Comparison of ENCODE assay signal across 8 mouse cellular contexts in genomic region chr5:72868091-72868875, GRCm38 (mm10). TPM values are rescaled to one million over a fixed set of nuclear protein-coding genes. Genes with fewer than 3 reads are reported as not detected.
DNase-seq lines count a peak whose midpoint lies in the region; ATAC-seq lines count a peak whose summit lies in the region.

TSS of gene Tec (minus strand) at chr5:72868483.

- H3K4me2 ChIP-seq in heart, embryonic 14.5 days (ENCODE audit: low read length), result peak within 1 kb of the TSS; percentile 92
- H3K4me2 ChIP-seq in liver, embryonic 15.5 days, result peak within 1 kb of the TSS; percentile 79
- H3K4me2 ChIP-seq in neural tube, embryonic 11.5 days (ENCODE audit: low read depth), result peak within 1 kb of the TSS; percentile 60
- peak within 1 kb of the TSS; percentile 96 for H3K4me2 ChIP-seq in stomach, embryonic 16.5 days (ENCODE audit: low read depth, low read length)

- H3K9me3 ChIP-seq in heart, embryonic 14.5 days (ENCODE audit: control insufficient read depth, low read length), result no peaks in the 10 kb centered on the region
- no peaks in the 10 kb centered on the region for H3K9me3 ChIP-seq in liver, embryonic 15.5 days (replicated peaks)
- H3K9me3 ChIP-seq in neural tube, embryonic 11.5 days (ENCODE audit: control insufficient read depth, low read length), result no peaks in the 10 kb centered on the region
- H3K9me3 ChIP-seq in stomach, embryonic 16.5 days (replicated peaks; ENCODE audit: control insufficient read depth, low read length), result no peaks in the 10 kb centered on the region

- no peaks in the 10 kb centered on the region for H3K27me3 ChIP-seq in heart, embryonic 14.5 days (ENCODE audit: control insufficient read depth, insufficient read depth, low read length)
- H3K27me3 ChIP-seq in liver, embryonic 15.5 days, result peaks cover 58% of the 10 kb centered on the region
- peaks cover 4% of the 10 kb centered on the region; the same call in 1 of the 2 replicates for H3K27me3 ChIP-seq in neural tube, embryonic 11.5 days (ENCODE audit: control insufficient read depth, insufficient read depth, low read length)
- H3K27me3 ChIP-seq in stomach, embryonic 16.5 days (ENCODE audit: control insufficient read depth, insufficient read depth, low read length), result peaks cover 5% of the 10 kb centered on the region; the same call in 1 of the 2 replicates

- WGBS in heart, embryonic 14.5 days, result under 1% methylated on average over 60 of the region's 60 CpGs
- WGBS in liver, embryonic 15.5 days (ENCODE audit: insufficient replicate concordance), result under 1% methylated on average over 57 of the region's 60 CpGs
- WGBS in neural tube, embryonic 11.5 days, result under 1% methylated on average over 58 of the region's 60 CpGs
- WGBS in stomach, embryonic 16.5 days, result under 1% methylated on average over 60 of the region's 60 CpGs

- peak within 1 kb of the TSS; percentile 63 to 79 for H3K27ac ChIP-seq in heart, embryonic 14.5 days (replicated peaks in 1 of 2; ENCODE audit: control insufficient read depth in 1 of 2, insufficient read depth in 1 of 2, low read depth in 2 of 2, low read length in 2 of 2)
- 0 out of 2 replicates have a peak within 1 kb of the TSS, but pooled peaks have one; percentile 30 for H3K27ac ChIP-seq in liver, embryonic 15.5 days (replicated peaks)
- H3K27ac ChIP-seq in neural tube, embryonic 11.5 days (ENCODE audit: low read depth, low read length), result no peak within 1 kb of the TSS
- peak within 1 kb of the TSS; percentile 67 for H3K27ac ChIP-seq in stomach, embryonic 16.5 days (ENCODE audit: low read length)

- no peaks in the 10 kb centered on the region for H3K36me3 ChIP-seq in heart, embryonic 14.5 days (ENCODE audit: control insufficient read depth, insufficient read depth, low read length)
- H3K36me3 ChIP-seq in liver, embryonic 15.5 days (replicated peaks), result no peaks in the 10 kb centered on the region
- no peaks in the 10 kb centered on the region for H3K36me3 ChIP-seq in neural tube, embryonic 11.5 days (ENCODE audit: control insufficient read depth, insufficient read depth, low read length)
- no peaks in the 10 kb centered on the region for H3K36me3 ChIP-seq in stomach, embryonic 16.5 days (ENCODE audit: control insufficient read depth, insufficient read depth, low read length)

- peak within 1 kb of the TSS; percentile 67 to 80 for H3K4me3 ChIP-seq in heart, embryonic 14.5 days (ENCODE audit: control insufficient read depth in 1 of 2, insufficient read depth in 1 of 2, low read depth in 1 of 2, low read length in 2 of 2)
- H3K4me3 ChIP-seq in liver, embryonic 15.5 days (replicated peaks), result peak within 1 kb of the TSS; percentile 61
- peak within 1 kb of the TSS; percentile 43 for H3K4me3 ChIP-seq in neural tube, embryonic 11.5 days (ENCODE audit: low read depth, low read length)
- H3K4me3 ChIP-seq in stomach, embryonic 16.5 days (replicated peaks; ENCODE audit: low read length), result peak within 1 kb of the TSS; percentile 64

- peaks cover 2 to 16% of the 10 kb centered on the region in 2 experiments; a peak in 3 of 4 replicates for H3K4me1 ChIP-seq in heart, embryonic 14.5 days (ENCODE audit: control insufficient read depth in 2 of 2, insufficient read depth in 2 of 2, low read length in 2 of 2)
- H3K4me1 ChIP-seq in liver, embryonic 15.5 days (replicated peaks), result peaks cover 35% of the 10 kb centered on the region
- H3K4me1 ChIP-seq in neural tube, embryonic 11.5 days (ENCODE audit: control insufficient read depth, insufficient read depth, low read length), result no peaks in the 10 kb centered on the region
- H3K4me1 ChIP-seq in stomach, embryonic 16.5 days (ENCODE audit: control insufficient read depth, insufficient read depth, low read length), result peaks cover 4% of the 10 kb centered on the region

- ATAC-seq in CD4-positive, CD25-positive, alpha-beta regulatory T cell, adult 4 months, result peak; percentile 80
- ATAC-seq in heart, embryonic 14.5 days (ENCODE audit: insufficient number of reproducible peaks, insufficient read depth, low FRiP score, low read depth), result peak; percentile 89
- peak; percentile 88 for ATAC-seq in liver, embryonic 15.5 days (ENCODE audit: insufficient read depth)
- peak; percentile 93 for ATAC-seq in neural tube, embryonic 11.5 days (ENCODE audit: insufficient read depth, low FRiP score, low TSS enrichment)
- ATAC-seq in stomach, embryonic 16.5 days (ENCODE audit: insufficient read depth, low FRiP score), result peak; percentile 94

- DNase-seq in c-Kit-positive CD71-negative TER-119-negative erythroid progenitor cells, embryonic 14.5 days (ENCODE audit: low read depth), result peak; percentile 75
- DNase-seq in fibroblast of lung, adult 2 months (ENCODE audit: low read depth), result peak; percentile 36
- peak; percentile 95 for DNase-seq in kidney, postnatal 14 days
- peak; percentile 90 for DNase-seq in neural tube, embryonic 11.5 days (ENCODE audit: low spot score)

- peak within 1 kb of the TSS; percentile 81 for H3K9ac ChIP-seq in heart, embryonic 14.5 days (ENCODE audit: low read length)
- peak within 1 kb of the TSS; percentile 40 for H3K9ac ChIP-seq in liver, embryonic 15.5 days
- peak within 1 kb of the TSS; percentile 41 for H3K9ac ChIP-seq in neural tube, embryonic 11.5 days (ENCODE audit: low read length)
- H3K9ac ChIP-seq in stomach, embryonic 16.5 days (ENCODE audit: low read length), result peak within 1 kb of the TSS; percentile 76

RNA-seq across cellular contexts. Expression of gene Tec, which starts in this region (rescaled TPM):
- 10 to 100 TPM; 11.5 to 19.9 TPM for polyA plus RNA-seq in CD4-positive, CD25-positive, alpha-beta regulatory T cell, adult 4 months (2017; shearing (Covaris generic))
- 17.7 and 18.7 TPM in 2 replicates for polyA plus RNA-seq in heart, embryonic 14.5 days (2014; fragmentation: Nextera tagmentation; extraction: Ambion mirVana)
- polyA plus RNA-seq in liver, embryonic 15.5 days (2015; fragmentation: Nextera tagmentation; extraction: Ambion mirVana), result 3.5 and 5.3 TPM in 2 replicates
- polyA plus RNA-seq in neural tube, embryonic 11.5 days (2014; fragmentation: Nextera tagmentation; extraction: Ambion mirVana), result 6.8 and 7.8 TPM in 2 replicates
- polyA plus RNA-seq in stomach, embryonic 16.5 days (2015; fragmentation: Nextera tagmentation; extraction: Ambion mirVana), result 12.5 and 13.0 TPM in 2 replicates

Comparison
In these comparisons a context has a peak if more than half of its experiments do, and no peak if none do; other contexts are left out.
1. DNase-seq: peak in every context shown above with its lines; median percentile 95 in kidney, postnatal 14 days; 90 in neural tube, embryonic 11.5 days; 75 in c-Kit-positive CD71-negative TER-119-negative erythroid progenitor cells, embryonic 14.5 days; 36 in fibroblast of lung, adult 2 months.